Mouse (Mus musculus) limb, embryonic 10.5 days (tissue): ENCODE data around the gene Angptl4. TPM values are rescaled to one million over a fixed set of nuclear protein-coding genes. Genes with fewer than 3 reads are reported as not detected.

Experiments used
- DNase-seq: peaks from one replicate; pipeline ENCODE4 v3.0.0-alpha.2; 2017; ENCODE audit warnings: low spot score
- H3K27ac ChIP-seq: fragments of 300-500 bp; sonication (generic); 2 replicates; pipeline ENCODE4 v1.5.1; 2016; ENCODE audit warnings: mild to moderate bottlenecking
- H3K27me3 ChIP-seq: fragments of 300-500 bp; sonication (generic); 2 replicates; pipeline ENCODE4 v1.6.1; 2016; ENCODE audit warnings: low read depth, mild to moderate bottlenecking; ENCODE audit not compliant: poor library complexity, severe bottlenecking
- H3K36me3 ChIP-seq: fragments of 300-500 bp; sonication (generic); 2 replicates; pipeline ENCODE4 v1.6.1; 2016; ENCODE audit warnings: mild to moderate bottlenecking, moderate library complexity
- H3K4me1 ChIP-seq: fragments of 300-500 bp; sonication (generic); 2 replicates; pipeline ENCODE4 v1.6.1; 2016
- H3K4me3 ChIP-seq: fragments of 300-500 bp; sonication (generic); 2 replicates; pipeline ENCODE4 v1.5.1; 2016; ENCODE audit warnings: mild to moderate bottlenecking, moderate library complexity
- H3K9me3 ChIP-seq: fragments of 300-500 bp; sonication (generic); replicated peaks from 2 replicates; pipeline ENCODE4 v1.6.1; 2016; ENCODE audit warnings: mild to moderate bottlenecking
- WGBS: fragments of 180-500 bp; shearing (Covaris S2); methylation state at CpG from one replicate; pipeline ENCODE4 v1.1.7; 2016; 5-methylcytosine and 5-hydroxymethylcytosine counted together
- polyA plus RNA-seq: library from polyadenylated mRNA; unstranded; fragments of >200 nt; fragmentation: Nextera tagmentation; extraction: Ambion mirVana; gene quantifications from 2 replicates; pipeline ENCODE4 v1.2.1, GENCODE M21; 2016

The Angptl4 gene
- polyA plus RNA-seq, 1 experiment from 2014 or later = 38.9 TPM

DNA sequence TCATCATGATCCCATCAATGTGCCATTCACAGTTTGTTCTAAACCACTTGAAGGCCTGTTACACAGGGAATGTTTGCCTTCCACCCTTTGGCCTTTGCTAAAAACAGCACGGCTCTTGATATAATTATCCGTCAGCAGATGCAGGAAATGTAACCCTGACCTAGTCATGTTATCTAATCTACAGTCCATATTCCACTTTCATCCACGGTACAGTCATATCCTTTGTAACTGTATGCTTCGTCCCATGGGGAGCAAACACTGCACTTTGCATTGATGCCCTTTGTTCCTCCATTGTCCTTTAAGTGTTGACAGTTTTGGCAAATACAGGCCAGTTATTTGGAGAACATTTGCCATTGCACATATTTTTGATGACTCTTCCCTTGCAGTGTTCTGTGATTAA lies 7.1 kb upstream of the Angptl4 start:
- Histone ChIP-seq H3K4me1 (peaks cover 9% of the 10 kb centered on the region), H3K4me3 (no peak overlapping the region), H3K27me3 (no peaks in the 10 kb centered on the region), H3K27ac (no peak overlapping the region), H3K36me3 (no peaks in the 10 kb centered on the region), H3K9me3 (no peaks in the 10 kb centered on the region)
- WGBS = 89% methylated on average over 4 of the region's 4 CpGs
- DNase-seq = no peak

DNA sequence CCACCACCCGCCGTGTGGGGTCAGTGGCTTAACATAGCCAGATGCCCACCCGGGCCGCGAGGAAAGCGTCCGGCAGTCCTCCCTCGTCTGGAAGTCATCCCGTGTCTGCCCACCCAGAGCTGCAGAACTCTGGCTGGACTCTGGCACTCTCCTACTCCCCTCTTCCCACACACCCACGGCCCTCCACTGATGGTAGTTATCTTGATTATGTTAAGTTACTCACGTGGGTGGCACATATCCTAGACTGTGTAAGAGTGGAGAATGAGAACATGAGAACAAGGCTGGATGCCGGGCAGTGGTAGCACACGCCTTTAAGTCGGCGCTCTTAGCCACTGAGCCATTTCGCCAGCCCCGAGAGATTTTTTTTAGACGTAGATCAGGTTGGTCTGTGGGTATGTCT lies 4.7 kb upstream of the Angptl4 start:
- 85% methylated on average over 18 of the region's 18 CpGs for whole genome bisulfite sequencing
- H3K27ac ChIP-seq = no peak overlapping the region

DNA sequence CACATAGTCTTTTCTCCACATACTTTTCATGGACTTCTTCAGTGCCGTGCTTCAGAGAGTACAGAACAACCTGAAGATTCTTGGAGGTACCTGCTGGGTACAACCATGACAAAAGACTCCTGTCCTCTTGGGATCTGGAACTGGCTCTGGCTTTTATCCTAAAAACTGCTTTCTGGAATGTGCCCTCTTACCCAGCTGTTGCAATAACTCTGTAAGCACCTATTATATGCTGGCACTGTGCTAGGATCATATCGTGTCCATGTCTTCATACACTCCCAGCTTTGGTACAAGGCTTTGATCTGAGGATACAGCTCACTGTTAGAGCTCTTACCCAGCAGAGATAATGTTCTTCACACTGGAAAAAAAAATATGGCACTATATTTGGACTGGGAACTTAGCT lies 3.3 kb upstream of the Angptl4 start:
- Histone ChIP-seq H3K9me3 (no peaks in the 10 kb centered on the region), H3K4me3 (no peak overlapping the region), H3K27ac (no peak overlapping the region), H3K27me3 (no peaks in the 10 kb centered on the region), H3K4me1 (peaks cover 38% of the 10 kb centered on the region), H3K36me3 (no peaks in the 10 kb centered on the region)
- WGBS = 90% methylated on average over 2 of the region's 2 CpGs
- no peak for DNase-seq

More for the DNA sequence above, 4.7 kb upstream of the Angptl4 start:
- Histone ChIP-seq H3K4me1 (peaks cover 24% of the 10 kb centered on the region), H3K4me3 (no peak overlapping the region), H3K27me3 (no peaks in the 10 kb centered on the region), H3K9me3 (no peaks in the 10 kb centered on the region), H3K36me3 (no peaks in the 10 kb centered on the region)
- DNase-seq = no peak

- Histone ChIP-seq H3K36me3 (peaks cover under 1% of the 10 kb centered on the region; the same call in 1 of the 2 replicates), H3K4me3 (no peak overlapping the region), H3K27ac (no peak overlapping the region), H3K9me3 (no peaks in the 10 kb centered on the region), H3K4me1 (peaks cover 53% of the 10 kb centered on the region), H3K27me3 (no peaks in the 10 kb centered on the region)
- DNase-seq = no peak
These were observed 1.8 kb upstream of the Angptl4 start for GRCm38 (mm10) chr17:33783408-33783807.

DNA sequence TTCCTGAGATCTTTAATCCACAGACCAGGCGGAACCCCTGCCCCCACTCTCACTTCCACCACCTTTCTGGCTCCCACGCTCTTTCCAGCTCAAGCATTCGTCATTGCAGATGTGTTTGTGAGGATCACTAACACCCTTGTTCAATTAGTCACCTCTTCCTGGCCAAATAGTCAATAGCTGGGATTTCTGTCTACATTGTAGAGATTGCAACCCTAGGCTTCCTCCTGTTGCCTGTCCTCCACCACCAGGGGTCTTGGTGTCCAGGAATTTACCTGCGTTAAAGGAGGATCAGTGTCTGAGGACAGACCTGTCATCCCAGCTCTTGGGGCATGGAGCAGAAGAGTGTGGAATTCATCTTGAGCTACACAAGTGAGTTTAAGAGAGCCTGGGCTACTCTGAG lies 437 bp upstream of the Angptl4 start:
- H3K27me3 ChIP-seq = no peaks in the 10 kb centered on the region
- DNase-seq = peak; percentile 32
- no peaks in the 10 kb centered on the region for H3K9me3 ChIP-seq
- H3K36me3 ChIP-seq = peaks cover 14% of the 10 kb centered on the region
- WGBS = 38% methylated on average over 4 of the region's 4 CpGs
- H3K4me3 ChIP-seq = peak overlapping the region; percentile 67
- H3K4me1 ChIP-seq = peaks cover 60% of the 10 kb centered on the region
- H3K27ac ChIP-seq = peak overlapping the region; percentile 90

DNA sequence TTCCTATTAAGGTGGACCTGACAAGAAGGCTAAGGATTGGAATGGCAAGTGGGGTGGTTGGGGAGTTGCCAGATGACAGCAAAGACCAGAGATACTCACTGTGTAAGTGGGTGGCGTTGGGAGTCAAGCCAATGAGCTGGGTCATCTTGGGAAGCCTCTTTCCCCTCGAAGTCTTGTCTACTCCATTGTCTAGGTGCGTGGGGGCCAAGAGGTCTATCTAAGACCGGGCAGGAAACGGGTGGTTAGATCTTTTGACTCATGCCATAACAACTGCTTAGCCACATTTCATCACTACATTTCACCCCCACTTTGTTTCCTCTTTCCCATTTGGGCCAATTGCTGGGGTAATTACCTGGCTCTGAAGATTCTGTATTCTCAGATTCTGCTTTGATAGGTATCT lies 1.2 kb downstream of the Angptl4 start:
- Histone ChIP-seq H3K4me3 (peak overlapping the region; percentile 67), H3K4me1 (peaks cover 52% of the 10 kb centered on the region), H3K27me3 (no peaks in the 10 kb centered on the region), H3K36me3 (peaks cover 30% of the 10 kb centered on the region), H3K9me3 (no peaks in the 10 kb centered on the region), H3K27ac (peak overlapping the region; percentile 90)
- 91% methylated on average over 5 of the region's 5 CpGs for WGBS
- no peak for DNase-seq

- H3K4me1 ChIP-seq = peaks cover 51% of the 10 kb centered on the region
- no peak for DNase-seq
- no peaks in the 10 kb centered on the region for H3K9me3 ChIP-seq
- no peaks in the 10 kb centered on the region for H3K27me3 ChIP-seq
- H3K4me3 ChIP-seq = peak overlapping the region; percentile 67
- H3K27ac ChIP-seq = peak overlapping the region; percentile 90
- H3K36me3 ChIP-seq = peaks cover 35% of the 10 kb centered on the region
- WGBS = 89% methylated on average over 5 of the region's 5 CpGs
These were observed 1.7 kb downstream of the Angptl4 start for GRCm38 (mm10) chr17:33779967-33780295.

DNA sequence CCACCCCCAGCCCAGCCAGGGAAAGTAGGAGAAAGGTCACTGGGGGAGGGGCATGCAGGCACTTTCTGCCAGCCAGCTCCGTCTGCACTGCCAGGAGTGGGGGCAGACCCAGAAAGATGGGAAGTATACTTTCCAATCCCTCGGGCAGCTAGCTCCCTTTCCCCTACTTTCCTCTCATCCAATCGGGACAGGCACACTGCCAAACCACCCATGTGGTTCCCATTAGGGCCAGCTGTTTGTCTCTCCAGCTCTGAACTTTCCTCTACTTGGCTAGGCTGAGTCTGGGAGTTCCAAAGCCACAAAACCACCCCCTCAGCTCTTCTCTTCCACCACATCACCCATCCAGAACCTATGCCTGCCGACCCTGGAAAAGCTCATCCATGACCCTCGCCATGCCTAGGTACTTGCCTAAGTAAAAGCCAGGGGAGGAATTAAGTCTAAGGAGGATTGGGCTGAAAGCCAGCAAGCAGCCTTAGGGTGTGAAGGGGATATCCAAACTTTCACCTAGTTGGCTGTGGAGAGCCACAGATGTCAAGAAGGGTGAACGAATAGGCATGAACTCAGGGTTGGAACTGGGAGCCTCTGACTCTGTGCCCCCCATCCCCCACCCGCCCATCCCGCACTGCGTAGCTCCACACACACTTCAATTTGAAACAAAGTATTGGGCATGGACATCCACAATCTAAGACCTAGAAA lies 2.2 kb downstream of the Angptl4 start:
- H3K4me3 ChIP-seq = peak overlapping the region; percentile 67
- WGBS = 40% methylated on average over 9 of the region's 9 CpGs
- H3K27me3 ChIP-seq = no peaks in the 10 kb centered on the region
- peak; percentile 96 for DNase-seq
- H3K9me3 ChIP-seq = no peaks in the 10 kb centered on the region
- peaks cover 40% of the 10 kb centered on the region for H3K36me3 ChIP-seq
- peaks cover 51% of the 10 kb centered on the region for H3K4me1 ChIP-seq
- peak overlapping the region; percentile 90 for H3K27ac ChIP-seq

GRCm38 (mm10) chr17:33775287-33775686 lies 6.3 kb downstream of the Angptl4 start:
- no peak for DNase-seq
- Histone ChIP-seq H3K27me3 (no peaks in the 10 kb centered on the region), H3K4me1 (peaks cover 25% of the 10 kb centered on the region), H3K4me3 (no peak overlapping the region), H3K27ac (no peak overlapping the region), H3K9me3 (no peaks in the 10 kb centered on the region), H3K36me3 (peaks cover 42% of the 10 kb centered on the region)
- 98% methylated on average over 4 of the region's 4 CpGs for WGBS

GRCm38 (mm10) chr17:33774573-33775155 lies 7.0 kb downstream of the Angptl4 start:
- Histone ChIP-seq H3K27ac (no peak overlapping the region), H3K9me3 (no peaks in the 10 kb centered on the region), H3K4me1 (peaks cover 19% of the 10 kb centered on the region), H3K4me3 (no peak overlapping the region), H3K27me3 (no peaks in the 10 kb centered on the region), H3K36me3 (peaks cover 42% of the 10 kb centered on the region)
- 93% methylated on average over 8 of the region's 8 CpGs for WGBS
- DNase-seq = no peak

DNA sequence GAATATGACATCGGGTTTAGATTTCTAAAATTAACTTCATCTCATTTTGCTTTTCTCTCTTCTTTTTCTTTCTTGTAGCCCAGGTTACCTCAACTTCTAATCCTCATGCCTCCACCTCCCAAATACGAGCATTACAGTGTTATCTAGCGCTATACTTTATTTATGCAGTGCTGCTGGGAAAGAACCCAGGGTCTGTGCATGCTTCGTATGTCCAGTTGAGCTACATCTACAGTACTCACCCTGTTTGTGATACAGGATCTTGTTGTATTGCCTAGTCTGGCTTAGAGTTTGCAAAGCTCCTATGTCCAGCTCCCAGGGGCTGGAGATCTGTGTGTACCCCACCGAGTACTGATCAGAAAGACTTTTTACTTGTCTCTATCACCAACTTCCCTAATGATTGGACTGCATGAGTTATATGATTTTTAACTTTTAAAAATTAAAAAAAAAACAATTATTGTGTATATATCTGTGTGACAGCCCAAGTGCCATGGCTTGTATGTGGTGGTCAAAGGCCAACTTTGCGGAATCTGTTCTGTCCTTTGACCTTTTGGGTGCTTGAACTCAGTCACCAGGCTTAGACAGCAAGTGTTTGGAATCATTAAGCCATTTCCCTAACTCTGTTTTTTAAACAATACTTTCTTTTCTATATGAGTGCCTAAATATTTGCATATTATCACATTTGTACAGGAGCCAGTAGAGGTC lies 7.6 kb downstream of the Angptl4 start:
- Histone ChIP-seq H3K4me3 (no peak overlapping the region), H3K4me1 (peaks cover 13% of the 10 kb centered on the region), H3K9me3 (no peaks in the 10 kb centered on the region), H3K27me3 (no peaks in the 10 kb centered on the region), H3K36me3 (peaks cover 42% of the 10 kb centered on the region), H3K27ac (no peak overlapping the region)
- 90% methylated on average over 6 of the region's 6 CpGs for WGBS
- DNase-seq = no peak

- Histone ChIP-seq H3K36me3 (peaks cover 42% of the 10 kb centered on the region), H3K4me3 (no peak overlapping the region), H3K27me3 (no peaks in the 10 kb centered on the region), H3K9me3 (no peaks in the 10 kb centered on the region), H3K27ac (no peak overlapping the region), H3K4me1 (peaks cover 7% of the 10 kb centered on the region)
- no peak for DNase-seq
- WGBS = 81% methylated on average over 6 of the region's 6 CpGs
These were observed 8.2 kb downstream of the Angptl4 start for GRCm38 (mm10) chr17:33773426-33773825.

GRCm38 (mm10) chr17:33771617-33772016 lies 10.0 kb downstream of the Angptl4 start:
- H3K27ac ChIP-seq = no peak overlapping the region
- no peak overlapping the region for H3K4me3 ChIP-seq
- H3K9me3 ChIP-seq = no peaks in the 10 kb centered on the region
- peaks cover 24% of the 10 kb centered on the region for H3K36me3 ChIP-seq
- 96% methylated on average over 4 of the region's 4 CpGs for WGBS
- H3K4me1 ChIP-seq = no peaks in the 10 kb centered on the region
- no peak for DNase-seq
- no peaks in the 10 kb centered on the region for H3K27me3 ChIP-seq
